Mouse (Mus musculus) left cerebral cortex, adult 9 months (tissue): Measurements from ENCODE around the gene Wdsub1.

Experiments used
- DNase-seq, 2 experiments: peaks; one replicate each; pipeline ENCODE4 v3.0.0; 2022; ENCODE audit warnings: low spot score in 2 of 2

The Wdsub1 gene

GRCm38 (mm10) chr2:59805595-59805994, 76.8 kb downstream of the Wdsub1 start:
- DNase-seq = no peak

- DNase-seq = no peak
Observed at GRCm38 (mm10) chr2:59802722-59803387, 79.5 kb downstream of the Wdsub1 start.
